Mouse (Mus musculus) olfactory bulb, adult 2 months (tissue): Measurements from ENCODE around the gene Art3. TPM values are rescaled to one million over a fixed set of nuclear protein-coding genes. Genes with fewer than 3 reads are reported as not detected.

Experiments used
- H3K27ac ChIP-seq: fragments of 200-500 bp; 2 replicates; pipeline ENCODE4 v1.5.1; 2012; ENCODE audit warnings: low read depth, low read length; ENCODE audit not compliant: insufficient read depth
- H3K4me1 ChIP-seq: fragments of 200-500 bp; 2 replicates; pipeline ENCODE4 v1.6.1; 2012; ENCODE audit warnings: low read length; ENCODE audit not compliant: control insufficient read depth, insufficient read depth
- H3K4me3 ChIP-seq: fragments of 200-500 bp; 2 replicates; pipeline ENCODE4 v1.5.1; 2012; ENCODE audit warnings: mild to moderate bottlenecking, low read depth, low read length, moderate library complexity; ENCODE audit not compliant: insufficient read depth
- CTCF ChIP-seq: fragments of 200-500 bp; IDR thresholded peaks from 2 replicates; pipeline ENCODE4 v1.5.1; 2012; ENCODE audit warnings: low read depth, mild to moderate bottlenecking, low read length, moderate library complexity; ENCODE audit not compliant: insufficient read depth
- POLR2A ChIP-seq: fragments of 200-500 bp; IDR thresholded peaks from 2 replicates; pipeline ENCODE4 v1.6.1; 2012; ENCODE audit warnings: mild to moderate bottlenecking, low read depth, low read length, moderate library complexity; ENCODE audit not compliant: insufficient read depth
- WGBS: fragments of 180-500 bp; shearing (Covaris S2); methylation state at CpG from one replicate; pipeline ENCODE4 v1.1.7; 2018; 5-methylcytosine and 5-hydroxymethylcytosine counted together
- polyA plus RNA-seq: library from polyadenylated mRNA; stranded (reverse); fragments of >200 nt; gene quantifications from 2 replicates; pipeline ENCODE4 v1.2.4, GENCODE M21; 2012; ENCODE audit warnings: low replicate concordance; ENCODE audit not compliant: missing spikeins, insufficient read depth, insufficient read length

Gene Art3
- polyA plus RNA-seq, 1 experiment: not detected

DNA sequence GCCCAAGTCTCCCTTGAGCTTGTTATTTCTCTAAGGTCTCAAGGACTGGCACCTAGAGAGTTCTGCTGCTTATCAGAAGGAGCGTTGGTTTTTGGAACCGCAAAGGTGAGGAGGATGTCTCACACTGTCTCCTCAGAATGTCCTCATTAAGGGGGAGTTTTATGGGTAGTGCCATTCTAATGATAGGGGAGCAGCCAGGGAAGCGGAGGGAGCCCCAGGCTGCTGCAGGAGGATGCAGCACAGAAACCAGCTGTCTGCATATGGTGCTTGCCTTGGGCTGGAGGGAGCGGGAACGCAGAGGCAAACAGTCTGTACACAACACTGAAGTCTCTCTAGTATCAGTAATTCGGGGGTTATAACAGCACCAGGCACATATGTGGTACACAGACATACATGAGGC lies 39.3 kb downstream of the Art3 start:
- Histone ChIP-seq H3K4me1 (peaks cover 4% of the 10 kb centered on the region; the same call in 1 of the 2 replicates), H3K27ac (no peak overlapping the region), H3K4me3 (no peak overlapping the region)
- WGBS: 52% methylated on average over 6 of the region's 6 CpGs
- TF ChIP-seq CTCF (no peak), POLR2A (no peak)

- Histone ChIP-seq H3K27ac (no peak overlapping the region), H3K4me3 (no peak overlapping the region), H3K4me1 (peaks cover 4% of the 10 kb centered on the region; the same call in 1 of the 2 replicates)
- 53% methylated on average over 14 of the region's 14 CpGs for WGBS
- no peak for TF ChIP-seq CTCF
- TF ChIP-seq POLR2A: no peak
Observed at GRCm38 (mm10) chr5:92371361-92371976, 39.8 kb downstream of the Art3 start.

- no peak overlapping the region for H3K4me3 ChIP-seq
- H3K4me1 ChIP-seq: peaks cover 4% of the 10 kb centered on the region; the same call in 1 of the 2 replicates
- WGBS: 88% methylated on average over 2 of the region's 2 CpGs
- no peak overlapping the region for H3K27ac ChIP-seq
- TF ChIP-seq POLR2A: no peak
Observed at GRCm38 (mm10) chr5:92372605-92373004, 41.0 kb downstream of the Art3 start.

GRCm38 (mm10) chr5:92374721-92375142 lies 43.1 kb downstream of the Art3 start:
- Histone ChIP-seq H3K4me3 (no peak overlapping the region), H3K27ac (no peak overlapping the region), H3K4me1 (peaks cover 4% of the 10 kb centered on the region; the same call in 1 of the 2 replicates)
- TF ChIP-seq POLR2A: no peak
- TF ChIP-seq CTCF: no peak
- 84% methylated on average over 6 of the region's 6 CpGs for WGBS

DNA sequence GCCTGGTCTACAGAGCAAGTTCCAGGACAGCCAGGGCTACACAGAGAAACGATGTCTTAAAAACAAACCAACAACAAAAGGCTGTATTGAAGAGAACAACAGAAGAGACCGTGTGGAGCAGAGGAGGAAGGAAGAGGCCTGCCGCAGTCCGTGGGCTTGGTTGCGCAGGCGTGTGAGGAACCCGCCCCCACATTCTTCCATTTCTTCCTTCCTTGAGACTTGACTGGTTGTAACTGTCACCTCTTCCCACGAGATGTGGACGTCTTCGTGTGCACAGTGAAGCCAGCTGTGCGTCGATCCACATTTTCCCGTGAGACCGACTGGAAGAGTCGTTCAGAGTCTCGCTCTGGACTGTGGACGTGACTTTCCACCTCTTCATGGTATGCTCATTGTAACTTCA lies 43.7 kb downstream of the Art3 start:
- Histone ChIP-seq H3K4me1 (peaks cover 4% of the 10 kb centered on the region; the same call in 1 of the 2 replicates), H3K4me3 (no peak overlapping the region), H3K27ac (no peak overlapping the region)
- WGBS: 91% methylated on average over 17 of the region's 17 CpGs
- no peak for TF ChIP-seq POLR2A
- TF ChIP-seq CTCF: no peak

GRCm38 (mm10) chr5:92376795-92377405 lies 45.3 kb downstream of the Art3 start:
- 31% methylated on average over 13 of the region's 13 CpGs for WGBS
- TF ChIP-seq POLR2A (no peak), CTCF (no peak)
- no peak overlapping the region for H3K4me3 ChIP-seq
- H3K4me1 ChIP-seq: no peaks in the 10 kb centered on the region
- no peak overlapping the region for H3K27ac ChIP-seq

GRCm38 (mm10) chr5:92381550-92382348 lies 50.1 kb downstream of the Art3 start:
- TF ChIP-seq CTCF (no peak), POLR2A (no peak)
- Histone ChIP-seq H3K4me3 (no peak overlapping the region), H3K27ac (no peak overlapping the region), H3K4me1 (peaks cover 3% of the 10 kb centered on the region; the same call in 1 of the 2 replicates)
- WGBS: 30% methylated on average over 12 of the region's 12 CpGs

DNA sequence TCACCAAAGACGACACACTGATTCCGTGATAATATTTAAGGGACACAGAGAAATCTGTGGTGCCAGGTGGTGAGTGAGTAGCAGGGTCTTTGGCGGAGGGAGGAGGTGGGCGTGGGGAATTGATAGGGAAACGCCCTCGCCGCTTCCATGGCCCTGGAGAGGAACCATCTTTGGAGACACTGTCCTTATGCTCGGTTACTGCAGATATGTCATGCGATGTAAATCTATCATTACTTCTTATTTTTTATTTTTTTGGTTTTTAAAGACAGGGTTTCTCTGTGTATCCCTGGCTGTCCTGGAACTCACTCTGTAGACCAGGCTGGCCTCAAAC lies 50.7 kb downstream of the Art3 start:
- no peak overlapping the region for H3K4me3 ChIP-seq
- H3K27ac ChIP-seq: no peak overlapping the region
- TF ChIP-seq CTCF (no peak), POLR2A (no peak)
- 59% methylated on average over 9 of the region's 9 CpGs for WGBS
- peaks cover 3% of the 10 kb centered on the region; the same call in 1 of the 2 replicates for H3K4me1 ChIP-seq

DNA sequence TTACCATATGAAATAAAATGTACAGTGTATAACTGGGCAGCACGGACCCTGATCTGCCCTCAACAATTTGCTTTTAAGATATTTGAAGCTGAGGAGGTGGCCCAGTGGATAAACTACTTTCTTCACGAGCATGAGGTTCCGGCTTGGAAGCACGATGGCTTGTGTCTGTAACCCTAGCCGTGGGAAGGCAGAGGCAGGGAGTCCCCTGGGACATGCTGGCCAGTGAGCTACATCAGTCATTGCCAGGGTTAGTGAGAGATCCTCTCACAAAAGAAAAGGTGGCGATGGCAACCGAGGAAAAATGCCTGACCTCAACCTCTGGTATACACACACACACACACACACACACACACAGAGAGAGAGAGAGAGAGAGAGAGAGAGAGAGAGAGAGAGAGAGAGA lies 52.1 kb downstream of the Art3 start:
- no peak overlapping the region for H3K27ac ChIP-seq
- H3K4me1 ChIP-seq: peaks cover 3% of the 10 kb centered on the region; the same call in 1 of the 2 replicates
- WGBS: 71% methylated on average over 7 of the region's 7 CpGs
- TF ChIP-seq CTCF: no peak
- TF ChIP-seq POLR2A: no peak
- no peak overlapping the region for H3K4me3 ChIP-seq
